Mouse (Mus musculus) G1E-ER4 (cell line): ENCODE measurements around the gene Polr2i. TPM values are rescaled to one million over a fixed set of nuclear protein-coding genes. Genes with fewer than 3 reads are reported as not detected.

Experiments used
- GATA1 ChIP-seq: IDR thresholded peaks from one replicate; pipeline ENCODE4 v1.8.0; 2012; ENCODE audit warnings: low read length, inconsistent platforms
- polyA plus RNA-seq: library from polyadenylated mRNA; stranded (reverse); fragments of >175 nt; gene quantifications from 2 replicates; pipeline ENCODE4 v1.2.3, GENCODE M21; 2012

The Polr2i gene
- polyA plus RNA-seq, 1 experiment: 136 TPM

DNA sequence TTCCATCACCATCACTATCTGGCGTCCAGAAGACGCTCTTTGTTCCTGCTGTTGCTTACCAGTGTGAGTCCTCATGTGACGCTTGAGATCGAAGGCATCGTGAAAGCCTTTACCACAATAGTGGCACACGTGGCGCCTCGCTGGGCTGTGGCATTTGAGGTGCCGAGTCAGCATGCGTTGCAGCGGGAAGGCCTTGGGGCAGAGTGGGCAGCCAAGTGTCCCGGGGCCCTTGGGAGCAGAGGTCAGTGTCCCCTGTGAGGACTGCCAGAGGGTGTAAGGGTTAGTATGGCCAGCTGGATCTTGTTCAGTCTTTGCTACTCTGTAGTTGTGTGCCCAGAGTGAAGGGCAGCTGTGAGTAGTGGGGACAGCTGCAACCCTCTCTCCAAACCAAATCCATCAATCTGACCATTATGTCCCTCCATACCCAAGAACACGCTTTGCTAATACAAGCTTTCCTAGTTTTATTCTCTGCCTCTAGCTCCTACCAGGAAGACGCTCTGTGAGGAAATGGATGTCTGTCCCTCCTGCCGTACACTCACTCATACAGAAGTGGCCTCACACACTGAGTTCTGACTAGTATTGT, 2.6 kb downstream of the Polr2i start:
- no peak for TF ChIP-seq GATA1

DNA sequence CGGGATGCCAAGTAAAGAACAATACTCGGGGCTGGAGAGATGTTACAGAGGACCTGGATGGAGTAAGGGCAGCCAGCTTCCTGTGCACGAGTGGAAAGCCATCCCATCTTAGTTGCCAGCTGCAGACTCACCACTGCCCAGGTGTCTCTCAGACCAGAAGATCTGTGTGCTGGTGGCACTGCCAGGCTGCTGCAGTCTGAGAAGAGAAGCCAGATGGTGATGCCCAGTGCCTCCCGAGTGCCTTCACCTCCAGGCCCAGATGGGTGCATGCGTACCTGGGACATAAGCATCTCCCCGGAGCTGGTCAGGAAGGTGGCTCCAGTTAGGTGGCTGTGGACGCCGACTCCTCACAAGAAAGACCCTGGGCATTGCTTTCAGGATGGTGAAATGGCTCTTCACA, 3.3 kb downstream of the Polr2i start:
- TF ChIP-seq GATA1: no peak

- TF ChIP-seq GATA1: no peak
These were observed 3.9 kb downstream of the Polr2i start, which contains the start of gene Ovol3 for GRCm38 (mm10) chr7:30235625-30236024. TSS of gene Ovol3 (minus strand) at chr7:30235725.

GRCm38 (mm10) chr7:30251956-30252954, 20.5 kb downstream of the Polr2i start:
- TF ChIP-seq GATA1: no peak

DNA sequence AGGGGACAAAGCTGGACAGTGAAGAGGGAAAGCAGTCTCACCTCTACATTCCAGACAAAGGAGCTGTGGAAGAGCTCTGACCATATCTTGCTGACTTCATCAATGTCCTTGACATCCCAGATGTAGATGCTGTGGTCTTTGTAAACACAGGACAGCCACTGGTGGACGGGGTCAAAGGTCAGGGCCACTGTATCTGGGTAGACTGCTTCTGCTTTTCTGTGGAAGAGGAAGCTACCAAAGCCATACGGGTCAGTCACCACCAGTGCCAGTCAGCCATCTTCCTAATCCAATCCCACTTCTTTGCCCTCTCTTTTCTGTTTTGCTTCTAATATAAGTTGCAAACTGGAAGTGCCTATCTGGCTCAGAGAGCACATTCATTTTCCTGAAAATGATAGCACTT, 33.3 kb downstream of the Polr2i start:
- no peak for TF ChIP-seq GATA1

DNA sequence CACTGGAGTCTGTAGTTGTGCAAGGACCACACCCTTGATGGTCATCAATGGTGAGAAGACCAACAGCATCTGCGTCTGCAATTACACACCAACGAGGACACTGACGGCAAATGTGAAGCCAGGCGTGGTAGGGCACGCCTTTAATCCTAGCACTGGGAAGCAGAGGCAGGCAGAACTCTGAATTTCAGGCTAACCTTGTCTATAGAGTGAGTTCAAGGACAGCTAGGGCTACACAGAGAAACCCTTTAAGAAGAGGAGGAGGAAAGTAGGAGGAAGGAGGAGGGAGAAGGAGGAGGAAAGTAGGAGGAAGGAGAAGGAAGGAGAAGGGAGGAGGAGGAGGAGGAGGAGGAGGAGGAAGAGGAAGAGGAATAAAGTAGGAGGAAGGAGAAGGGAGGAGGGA, 33.8 kb downstream of the Polr2i start:
- no peak for TF ChIP-seq GATA1

DNA sequence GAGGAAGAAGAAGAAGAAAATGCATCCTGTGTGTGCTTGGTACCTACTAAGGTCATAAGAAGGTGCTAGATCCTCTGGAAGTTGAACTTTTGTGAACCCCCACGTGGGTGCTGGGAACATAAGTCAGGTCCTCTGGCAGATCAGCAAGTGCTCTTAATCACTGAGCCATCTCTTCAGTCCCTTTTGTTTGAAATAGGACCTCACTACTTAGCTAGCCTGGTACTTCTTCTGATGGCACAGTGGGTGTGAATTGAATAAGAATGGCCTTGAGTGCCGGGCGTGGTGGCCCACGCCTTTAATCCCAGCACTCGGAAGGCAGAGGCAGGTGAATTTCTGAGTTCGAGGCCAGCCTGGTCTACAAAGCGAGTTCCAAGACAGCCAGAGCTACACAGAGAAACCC, 34.2 kb downstream of the Polr2i start:
- TF ChIP-seq GATA1: no peak

DNA sequence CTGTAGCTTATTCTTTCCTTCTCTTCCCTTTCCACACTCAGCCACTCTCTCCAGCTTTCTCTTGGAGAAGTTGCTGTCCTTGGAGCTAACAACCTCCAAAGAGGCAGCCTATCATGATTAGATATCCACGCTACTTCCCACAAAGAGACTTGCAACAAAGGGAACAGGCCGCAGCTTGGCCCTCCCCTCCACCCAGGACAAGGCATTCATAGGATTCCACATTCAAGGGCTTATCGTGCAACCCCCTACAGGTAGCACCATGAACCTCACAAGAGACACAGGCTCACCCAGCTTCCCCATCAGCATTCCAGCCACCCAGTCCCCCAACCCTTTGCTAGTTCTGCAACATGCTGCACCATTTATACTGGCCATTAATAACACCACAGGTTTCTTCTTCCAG, 35.0 kb downstream of the Polr2i start:
- TF ChIP-seq GATA1: no peak

DNA sequence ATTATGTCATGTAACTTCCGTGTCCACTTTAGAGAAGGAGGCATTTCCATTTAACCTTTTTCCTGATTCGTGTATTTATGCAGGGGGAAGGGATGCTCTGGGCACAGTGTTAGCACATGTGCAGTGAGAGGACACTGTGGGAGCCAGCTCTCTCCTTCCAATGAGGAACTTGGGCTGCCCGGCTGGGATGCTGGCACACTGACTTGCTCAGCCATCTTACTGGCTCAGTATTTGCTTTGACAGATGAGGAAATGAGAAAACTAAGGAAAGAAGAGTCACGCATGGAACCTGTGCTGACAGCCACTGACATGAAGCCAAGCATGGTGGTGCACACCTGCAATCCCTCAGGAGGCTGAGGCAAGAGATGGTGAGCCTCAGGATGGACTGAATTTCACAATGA, 37.9 kb downstream of the Polr2i start:
- no peak for TF ChIP-seq GATA1

DNA sequence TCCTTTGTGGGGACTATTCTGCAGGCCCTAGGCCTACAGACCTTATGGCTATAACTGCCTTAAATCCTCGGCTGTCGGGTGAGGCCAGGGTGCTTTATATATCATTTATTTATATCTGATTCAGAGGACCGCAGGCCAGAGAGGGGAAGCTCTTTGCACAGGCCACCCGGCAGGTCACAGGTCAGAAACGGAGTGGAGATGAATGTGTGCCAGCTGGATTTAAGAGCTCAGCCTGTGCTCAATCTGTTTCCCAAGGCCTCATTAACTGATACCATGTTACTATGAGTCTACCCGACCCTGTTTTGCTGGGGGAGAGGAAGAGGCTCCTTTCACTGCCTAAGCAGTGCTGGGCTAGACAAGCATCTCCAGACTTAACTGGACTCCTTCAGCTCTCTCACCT, 42.6 kb downstream of the Polr2i start:
- TF ChIP-seq GATA1: no peak

GRCm38 (mm10) chr7:30278911-30279310, 47.2 kb downstream of the Polr2i start:
- TF ChIP-seq GATA1: no peak

- no peak for TF ChIP-seq GATA1
These were observed 47.8 kb downstream of the Polr2i start for GRCm38 (mm10) chr7:30279536-30279935.

- TF ChIP-seq GATA1: no peak
These were observed 48.4 kb downstream of the Polr2i start, which contains the start of the genes Thap8 and Wdr62 for GRCm38 (mm10) chr7:30279951-30280669. TSS of gene Thap8 (plus strand) at chr7:30280094. TSS of gene Wdr62 (minus strand) at chr7:30280419.

GRCm38 (mm10) chr7:30280670-30281138, 49.0 kb downstream of the Polr2i start:
- no peak for TF ChIP-seq GATA1

DNA sequence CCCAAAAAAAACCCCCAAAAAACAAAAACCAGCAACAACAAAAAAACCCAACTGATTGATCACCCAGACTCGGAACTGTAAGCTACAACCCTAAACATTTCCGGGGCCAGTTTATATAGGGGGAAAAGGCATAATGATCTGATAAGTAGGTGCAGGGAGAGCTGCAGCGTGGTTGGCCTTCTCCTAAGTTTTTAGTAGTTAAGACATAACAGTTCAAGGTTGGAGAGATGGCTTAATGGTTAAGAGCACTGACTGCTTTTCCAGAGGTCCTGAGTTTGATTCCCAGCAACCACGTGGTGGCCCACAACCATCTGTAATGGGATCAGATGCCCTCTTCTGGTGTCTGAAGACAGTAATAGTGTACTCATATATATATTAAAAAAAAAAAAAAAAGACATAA, 49.8 kb downstream of the Polr2i start:
- TF ChIP-seq GATA1: no peak

- TF ChIP-seq GATA1: no peak
These were observed 51.0 kb downstream of the Polr2i start for GRCm38 (mm10) chr7:30282740-30283139.

Other genes with a start within 250 kb of the Polr2i start
- gene Zfp568, start 248.0 kb upstream of the Polr2i start, polyA plus RNA-seq: 4.0 and 5.6 TPM in 2 replicates
- gene Zfp14, start 180.6 kb upstream of the Polr2i start, polyA plus RNA-seq: not detected in 2 replicates
- 0.17 and 0.26 TPM in 2 replicates for gene Zfp82, start 159.0 kb upstream of the Polr2i start, polyA plus RNA-seq
- gene Gm26920, start 141.5 kb upstream of the Polr2i start, polyA plus RNA-seq: not detected in 2 replicates
- 2.5 and 3.4 TPM in 2 replicates for gene Zfp566, start 141.4 kb upstream of the Polr2i start, polyA plus RNA-seq
- 0.19 and 0.64 TPM in 2 replicates for gene Zfp260, start 137.2 kb upstream of the Polr2i start, polyA plus RNA-seq
- 4.1 and 5.5 TPM in 2 replicates for gene Zfp382, start 110.0 kb upstream of the Polr2i start, polyA plus RNA-seq
- 8.2 and 19.8 TPM in 2 replicates for gene Zfp146, start 62.2 kb upstream of the Polr2i start, polyA plus RNA-seq
- gene Cox7a1, start 47.8 kb upstream of the Polr2i start, polyA plus RNA-seq: 8.3 and 9.2 TPM in 2 replicates
- 142 and 154 TPM in 2 replicates for gene Capns1, start 33.1 kb upstream of the Polr2i start, polyA plus RNA-seq
- gene Tbcb, start 324 bp downstream of the Polr2i start, polyA plus RNA-seq: 68.1 and 70.9 TPM in 2 replicates
- 0.15 TPM in 1 of 2 replicates, not detected in the other for gene Ovol3, start 3.8 kb downstream of the Polr2i start, polyA plus RNA-seq
- 0.12 and 0.26 TPM in 2 replicates for gene Thap8, start 48.1 kb downstream of the Polr2i start, polyA plus RNA-seq
- 40.6 and 75.2 TPM in 2 replicates for gene Wdr62, start 48.5 kb downstream of the Polr2i start, polyA plus RNA-seq
- 0.24 TPM in 1 of 2 replicates, not detected in the other for gene Clip3, start 59.8 kb downstream of the Polr2i start, polyA plus RNA-seq
- gene Alkbh6, start 76.8 kb downstream of the Polr2i start, polyA plus RNA-seq: 59.9 and 74.5 TPM in 2 replicates
- 7.1 and 8.8 TPM in 2 replicates for gene Syne4, start 82.9 kb downstream of the Polr2i start, polyA plus RNA-seq
- 0.39 and 0.44 TPM in 2 replicates for gene E130208F15Rik, start 89.8 kb downstream of the Polr2i start, polyA plus RNA-seq
- 23.4 and 30.5 TPM in 2 replicates for gene Sdhaf1, start 91.9 kb downstream of the Polr2i start, polyA plus RNA-seq
- gene Lrfn3, start 130.8 kb downstream of the Polr2i start, polyA plus RNA-seq: not detected in 2 replicates
- 0.25 TPM in 1 of 2 replicates, not detected in the other for gene Tyrobp, start 181.8 kb downstream of the Polr2i start, polyA plus RNA-seq
- not detected in 2 replicates for gene Hcst, start 187.9 kb downstream of the Polr2i start, polyA plus RNA-seq
- 0.12 and 0.16 TPM in 2 replicates for gene Nfkbid, start 189.8 kb downstream of the Polr2i start, polyA plus RNA-seq
- not detected in 2 replicates for gene Aplp1, start 213.6 kb downstream of the Polr2i start, polyA plus RNA-seq
- gene Kirrel2, start 225.7 kb downstream of the Polr2i start, polyA plus RNA-seq: not detected in 2 replicates
- not detected in 2 replicates for gene Nphs1, start 226.4 kb downstream of the Polr2i start, polyA plus RNA-seq